Mouse (Mus musculus) pancreas, adult 10 weeks (tissue): ENCODE data around the gene Olfr679. TPM values are rescaled to one million over a fixed set of nuclear protein-coding genes. Genes with fewer than 3 reads are reported as not detected.

Experiments used
- polyA plus RNA-seq: library from polyadenylated mRNA; stranded (reverse); fragments of 350-450 nt; fragmentation: Illumina TruSeq; extraction: RNeasy Lipid Tissue Mini Kit (QIAGEN cat#74804); gene quantifications from one replicate; pipeline ENCODE4 v1.2.3, GENCODE M21; 2015; ENCODE audit warnings: low read depth, low replicate concordance; ENCODE audit not compliant: insufficient read depth

The Olfr679 gene
- polyA plus RNA-seq: not detected

DNA sequence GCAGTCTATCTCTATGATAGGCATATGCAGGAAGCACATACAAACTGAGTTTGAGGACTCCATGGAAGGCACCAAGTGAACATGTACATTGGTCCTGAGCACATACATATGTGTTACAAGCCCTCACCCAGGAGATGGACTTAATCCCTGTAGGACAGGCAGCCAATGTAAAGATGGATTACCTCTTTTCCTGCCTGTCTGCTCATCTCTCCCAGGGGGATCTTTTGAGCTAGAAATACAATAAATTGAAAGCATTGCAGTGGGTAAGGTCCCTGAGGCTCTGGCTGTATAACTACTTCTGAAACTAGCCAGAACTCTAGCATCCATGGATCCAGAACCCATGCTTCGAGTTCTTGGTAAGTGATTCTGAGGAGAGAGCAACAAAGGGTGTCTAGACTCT is at the start of gene Olfr679:
Olfr679 (plus strand) TSS at position 301 of the 400 bp plus-strand sequence.

DNA sequence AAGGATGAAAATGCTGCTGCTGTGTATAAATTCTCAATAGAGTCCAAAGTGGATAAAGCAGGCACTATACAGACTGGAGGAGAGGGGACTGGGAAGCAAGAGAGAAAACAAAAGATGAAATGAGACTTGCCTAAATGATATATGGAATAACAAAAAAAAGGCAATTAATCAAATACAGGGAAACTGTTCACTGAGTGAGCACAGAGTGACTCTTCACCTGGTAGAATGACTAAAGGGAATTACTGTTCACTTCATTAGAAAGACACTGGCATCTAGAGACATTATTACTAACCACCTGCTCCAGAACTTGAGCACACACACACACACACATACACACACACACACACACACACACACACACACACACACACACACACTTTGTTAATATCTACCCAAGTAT is 48.6 kb upstream of the Olfr679 start, which contains the start of gene Olfr676:
Olfr676 (plus strand) TSS at position 301 of the 400 bp plus-strand sequence.

DNA sequence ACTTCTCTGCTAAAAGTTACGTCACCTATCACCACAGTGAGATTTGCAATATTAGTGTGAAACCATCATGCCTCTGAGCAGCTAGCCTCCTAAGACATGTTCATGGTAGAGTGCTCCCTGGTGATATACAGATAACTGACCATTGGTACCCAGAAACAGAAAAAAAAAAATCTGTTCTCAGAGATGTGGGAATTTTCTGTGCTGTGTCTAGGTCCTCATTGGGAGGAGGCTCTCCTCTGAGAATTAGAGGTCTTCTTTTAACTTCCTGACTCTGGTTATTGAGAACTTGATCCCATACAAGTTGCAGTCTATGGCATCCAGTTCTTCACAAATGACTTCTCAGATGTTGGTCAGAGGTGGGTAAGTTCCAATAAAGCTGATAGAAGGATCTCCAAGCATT is 16.8 kb upstream of the Olfr679 start, which contains the start of gene Olfr678:
Olfr678 (plus strand) TSS at position 301 of the 400 bp plus-strand sequence.

DNA sequence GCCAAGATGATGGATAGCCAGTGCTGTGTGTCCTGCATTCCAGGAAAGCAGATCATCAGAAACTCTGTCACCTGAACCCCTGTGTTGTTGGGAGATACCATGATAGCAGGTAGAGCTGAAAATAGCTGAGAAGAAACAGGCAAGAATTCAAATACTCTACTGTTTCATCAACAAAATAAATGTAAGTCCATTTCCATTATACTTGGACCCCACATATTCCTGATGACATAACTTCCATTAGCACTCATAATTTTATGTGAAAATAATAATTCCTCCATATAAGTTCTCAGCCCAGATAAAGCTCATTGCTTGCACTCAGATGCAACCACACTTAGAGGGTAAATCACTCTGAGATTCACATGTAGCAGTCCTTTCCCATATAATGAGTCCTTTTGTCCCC is 11.7 kb downstream of the Olfr679 start, which contains the start of gene Olfr680-ps1:
Olfr680-ps1 (minus strand) TSS at position 101 of the 400 bp plus-strand sequence.

DNA sequence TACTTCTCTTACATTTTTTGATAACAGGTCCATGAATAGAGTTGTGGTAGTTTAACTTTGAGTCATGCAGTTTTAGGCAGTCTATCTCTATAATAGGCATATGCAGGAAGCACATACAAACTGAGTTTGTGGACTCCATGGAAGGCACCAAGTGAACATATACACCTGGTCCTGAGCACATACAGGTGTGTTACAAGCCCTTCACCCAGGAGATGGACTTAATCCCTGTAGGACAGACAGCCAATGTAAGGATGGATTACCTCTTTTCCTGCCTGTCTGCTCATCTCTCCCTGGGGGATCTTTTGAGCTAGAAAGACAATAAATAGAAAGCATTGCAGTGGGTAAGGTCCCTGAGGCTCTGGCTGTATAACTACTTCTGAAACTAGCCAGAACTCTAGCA is 35.5 kb downstream of the Olfr679 start, which contains the start of gene Olfr681:
Olfr681 (plus strand) TSS at position 301 of the 400 bp plus-strand sequence.

Other genes starting within 250 kb of the Olfr679 start
- not detected for gene Usp17lb, start 238.6 kb upstream of the Olfr679 start, polyA plus RNA-seq
- not detected for gene Usp17la, start 224.2 kb upstream of the Olfr679 start, polyA plus RNA-seq
- gene Olfr665, start 203.2 kb upstream of the Olfr679 start, polyA plus RNA-seq: not detected
- gene Olfr666, start 185.3 kb upstream of the Olfr679 start, polyA plus RNA-seq: not detected
- gene Olfr667, start 159.7 kb upstream of the Olfr679 start, polyA plus RNA-seq: not detected
- gene Olfr668, start 153.1 kb upstream of the Olfr679 start, polyA plus RNA-seq: not detected
- not detected for gene Olfr669, start 147.0 kb upstream of the Olfr679 start, polyA plus RNA-seq
- not detected for gene Olfr670, start 118.6 kb upstream of the Olfr679 start, polyA plus RNA-seq
- gene Olfr671, start 102.1 kb upstream of the Olfr679 start, polyA plus RNA-seq: not detected
- gene Olfr672, start 79.2 kb upstream of the Olfr679 start, polyA plus RNA-seq: not detected
- not detected for gene Olfr675, start 52.7 kb upstream of the Olfr679 start, polyA plus RNA-seq
- gene Olfr676, start 48.5 kb upstream of the Olfr679 start, polyA plus RNA-seq: not detected
- gene Olfr677, start 29.8 kb upstream of the Olfr679 start, polyA plus RNA-seq: not detected
- not detected for gene Olfr678, start 16.7 kb upstream of the Olfr679 start, polyA plus RNA-seq
- not detected for gene Olfr680-ps1, start 11.6 kb downstream of the Olfr679 start, polyA plus RNA-seq
- not detected for gene Olfr681, start 35.6 kb downstream of the Olfr679 start, polyA plus RNA-seq
- not detected for gene Olfr683, start 65.8 kb downstream of the Olfr679 start, polyA plus RNA-seq
- gene Olfr684, start 82.4 kb downstream of the Olfr679 start, polyA plus RNA-seq: not detected
- gene Olfr685, start 104.8 kb downstream of the Olfr679 start, polyA plus RNA-seq: not detected
- gene Olfr686, start 126.3 kb downstream of the Olfr679 start, polyA plus RNA-seq: not detected
- gene Olfr688, start 206.9 kb downstream of the Olfr679 start, polyA plus RNA-seq: not detected
- not detected for gene Olfr689, start 230.0 kb downstream of the Olfr679 start, polyA plus RNA-seq